ENCODE assay signal across 8 mouse cellular contexts in genomic region chr17:23564368-23564715, GRCm38 (mm10). TPM values are rescaled to one million over a fixed set of nuclear protein-coding genes. Genes with fewer than 3 reads are reported as not detected.
DNase-seq lines count a peak whose midpoint lies in the region; ATAC-seq and TF ChIP-seq lines count a peak whose summit lies in the region.

No protein-coding gene starts in this region.

- no peak for TF ChIP-seq CTCF in spleen, adult 2 months (IDR thresholded peaks at IDR 0.05; ENCODE audit: extremely low read depth, insufficient read depth, insufficient read length, insufficient replicate concordance)

- H3K27ac ChIP-seq in spleen, adult 2 months (ENCODE audit: insufficient read depth, low read length): peak overlapping the region; percentile 81
- H3K27ac ChIP-seq in limb, embryonic 15.5 days: peak overlapping the region; percentile 95
- peak overlapping the region; percentile 96 for H3K27ac ChIP-seq in stomach, embryonic 15.5 days

- peak overlapping the region; percentile 73 for H3K4me3 ChIP-seq in spleen, adult 2 months (ENCODE audit: extremely low read depth, insufficient read depth, insufficient read length)
- H3K4me3 ChIP-seq in limb, embryonic 15.5 days: peak overlapping the region; percentile 60
- H3K4me3 ChIP-seq in stomach, embryonic 15.5 days (replicated peaks): peak overlapping the region; percentile 72

- peaks cover 6% of the 10 kb centered on the region; the same call in 1 of the 2 replicates for H3K4me1 ChIP-seq in spleen, adult 2 months (ENCODE audit: control insufficient read depth, insufficient read depth, insufficient read length)
- H3K4me1 ChIP-seq in limb, embryonic 15.5 days: peaks cover 12% of the 10 kb centered on the region
- H3K4me1 ChIP-seq in stomach, embryonic 15.5 days: peaks cover 9% of the 10 kb centered on the region; the same call in 1 of the 2 replicates

- WGBS in spleen, adult 2 months: 0% methylated on average over 8 of the region's 8 CpGs
- 0% methylated on average over 8 of the region's 8 CpGs for WGBS in limb, embryonic 15.5 days
- WGBS in stomach, embryonic 15.5 days: under 1% methylated on average over 8 of the region's 8 CpGs

- H3K27me3 ChIP-seq in spleen, adult 2 months (ENCODE audit: control insufficient read depth, insufficient read depth, low read length): no peaks in the 10 kb centered on the region
- no peaks in the 10 kb centered on the region for H3K27me3 ChIP-seq in limb, embryonic 15.5 days
- no peaks in the 10 kb centered on the region for H3K27me3 ChIP-seq in stomach, embryonic 15.5 days (replicated peaks)

- peak overlapping the region; percentile 60 for H3K4me2 ChIP-seq in limb, embryonic 15.5 days
- H3K4me2 ChIP-seq in stomach, embryonic 15.5 days: peak overlapping the region; percentile 67

- H3K9ac ChIP-seq in limb, embryonic 15.5 days: peak overlapping the region; percentile 83
- H3K9ac ChIP-seq in stomach, embryonic 15.5 days: peak overlapping the region; percentile 74

- DNase-seq in frontal cortex, postnatal 25 days (ENCODE audit: low spot score in 2 of 2): no peak
- no peak for DNase-seq in spleen, adult 2 months (ENCODE audit: low read depth in 1 of 2, low spot score in 2 of 2)
- no peak for DNase-seq in spleen, postnatal 14 days (ENCODE audit: low spot score in 2 of 2)
- no peak for DNase-seq in cerebellum, adult 9-11 months
- DNase-seq in frontal cortex, adult 2 months (ENCODE audit: extremely low spot score in 1 of 2, low spot score in 1 of 2): no peak

- peak; percentile 70 for ATAC-seq in frontal cortex, adult (ENCODE audit: low TSS enrichment)
- peak; percentile 65 for ATAC-seq in limb, embryonic 15.5 days (ENCODE audit: insufficient number of reproducible peaks, low FRiP score, low TSS enrichment, low read depth)
- ATAC-seq in stomach, embryonic 15.5 days (ENCODE audit: insufficient read depth, low FRiP score, low read depth): peak; percentile 76

- no peak for TF ChIP-seq POLR2A in spleen, adult 2 months (IDR thresholded peaks at IDR 0.05; ENCODE audit: low read depth, low read length)

- H3K36me3 ChIP-seq in spleen, adult 2 months (ENCODE audit: control insufficient read depth, insufficient read depth, low read length): peaks cover 7% of the 10 kb centered on the region
- peaks cover 9% of the 10 kb centered on the region for H3K36me3 ChIP-seq in limb, embryonic 15.5 days
- H3K36me3 ChIP-seq in stomach, embryonic 15.5 days: 0 out of 2 replicates have a peak, but pooled peaks cover 5% of the 10 kb centered on the region

- no peaks in the 10 kb centered on the region for H3K9me3 ChIP-seq in limb, embryonic 15.5 days
- H3K9me3 ChIP-seq in stomach, embryonic 15.5 days: no peaks in the 10 kb centered on the region

RNA-seq across cellular contexts. Expression of gene Zfp213, which starts 0.3 kb away (rescaled TPM):
- polyA plus RNA-seq in spleen, adult 2 months (2012; rRNA removed): 11.8 and 17.2 TPM in 2 replicates
- polyA plus RNA-seq in limb, embryonic 15.5 days (2015; fragmentation: Nextera tagmentation; extraction: Ambion mirVana): 17.5 and 18.2 TPM in 2 replicates
- 16.1 and 18.8 TPM in 2 replicates for polyA plus RNA-seq in stomach, embryonic 15.5 days (2015; fragmentation: Nextera tagmentation; extraction: Ambion mirVana)
- 7.9 and 8.4 TPM in 2 replicates for polyA plus RNA-seq in frontal cortex, adult 2 months (2012; rRNA removed)

RNA-seq across cellular contexts. Expression of gene Zfp13, which starts 34.9 kb away (rescaled TPM):
- polyA plus RNA-seq in spleen, adult 2 months (2012; rRNA removed): 2.9 and 3.4 TPM in 2 replicates
- 12.4 and 12.9 TPM in 2 replicates for polyA plus RNA-seq in limb, embryonic 15.5 days (2015; fragmentation: Nextera tagmentation; extraction: Ambion mirVana)
- 10.3 and 12.7 TPM in 2 replicates for polyA plus RNA-seq in stomach, embryonic 15.5 days (2015; fragmentation: Nextera tagmentation; extraction: Ambion mirVana)
- polyA plus RNA-seq in frontal cortex, adult 2 months (2012; rRNA removed): 27.8 and 32.2 TPM in 2 replicates

RNA-seq across cellular contexts. Expression of gene Zscan10, which starts 36.3 kb away (rescaled TPM):
- 0.06 TPM in 1 of 2 replicates, not detected in the other for polyA plus RNA-seq in spleen, adult 2 months (2012; rRNA removed)
- polyA plus RNA-seq in limb, embryonic 15.5 days (2015; fragmentation: Nextera tagmentation; extraction: Ambion mirVana): 0.16 and 0.18 TPM in 2 replicates
- polyA plus RNA-seq in stomach, embryonic 15.5 days (2015; fragmentation: Nextera tagmentation; extraction: Ambion mirVana): 0.12 and 0.18 TPM in 2 replicates
- polyA plus RNA-seq in frontal cortex, adult 2 months (2012; rRNA removed): 0.04 TPM in 1 of 2 replicates, not detected in the other
